Mouse (Mus musculus) embryonic facial prominence, embryonic 14.5 days (tissue): ENCODE measurements around the gene Tsn. TPM values are rescaled to one million over a fixed set of nuclear protein-coding genes. Genes with fewer than 3 reads are reported as not detected.

ENCODE experiments used
- ATAC-seq: fragments of 200-750 bp; cut with Nextera tagmentation; 2 replicates; pipeline ENCODE4 v1.8.0; 2017; ENCODE audit warnings: low read depth, moderate number of reproducible peaks, moderate TSS enrichment
- DNase-seq: peaks from one replicate; pipeline ENCODE4 v3.0.0-alpha.2; 2015; ENCODE audit warnings: low spot score
- H3K27ac ChIP-seq: fragments of 300-500 bp; sonication (generic); replicated peaks from 2 replicates; pipeline ENCODE4 v1.5.1; 2014; ENCODE audit warnings: low read depth, mild to moderate bottlenecking, low read length, moderate library complexity
- H3K27me3 ChIP-seq: fragments of 300-500 bp; sonication (generic); replicated peaks from 2 replicates; pipeline ENCODE4 v1.6.1; 2014; ENCODE audit warnings: low read length; ENCODE audit not compliant: control insufficient read depth, insufficient read depth
- H3K36me3 ChIP-seq: fragments of 300-500 bp; sonication (generic); 2 replicates; pipeline ENCODE4 v1.6.1; 2014; ENCODE audit warnings: low read length, mixed read lengths; ENCODE audit not compliant: control insufficient read depth, insufficient read depth
- H3K4me1 ChIP-seq: fragments of 300-500 bp; sonication (generic); 2 replicates; pipeline ENCODE4 v1.6.1; 2014; ENCODE audit warnings: antibody characterized with exemption, low read length; ENCODE audit not compliant: control insufficient read depth, insufficient read depth
- H3K4me2 ChIP-seq: fragments of 300-500 bp; sonication (generic); 2 replicates; pipeline ENCODE4 v1.6.1; 2014; ENCODE audit warnings: low read depth, mild to moderate bottlenecking, low read length, moderate library complexity, mixed read lengths
- H3K4me3 ChIP-seq: fragments of 300-500 bp; sonication (generic); 2 replicates; pipeline ENCODE4 v1.5.1; 2014; ENCODE audit warnings: low read depth, mild to moderate bottlenecking, low read length
- H3K9ac ChIP-seq: fragments of 300-500 bp; sonication (generic); 2 replicates; pipeline ENCODE4 v1.6.1; 2014; ENCODE audit warnings: low read depth, mild to moderate bottlenecking, low read length, moderate library complexity, mixed read lengths
- H3K9me3 ChIP-seq: fragments of 300-500 bp; sonication (generic); 2 replicates; pipeline ENCODE4 v1.6.1; 2016; ENCODE audit warnings: low read length; ENCODE audit not compliant: control insufficient read depth
- WGBS: fragments of 180-500 bp; shearing (Covaris S2); extraction: QIAGEN DNeasy Blood & Tissue Kit; methylation state at CpG from one replicate; pipeline ENCODE4 v1.1.7; 2014; 5-methylcytosine and 5-hydroxymethylcytosine counted together
- polyA plus RNA-seq: library from polyadenylated mRNA; unstranded; fragments of >200 nt; fragmentation: Nextera tagmentation; extraction: Ambion mirVana; gene quantifications from 2 replicates; pipeline ENCODE4 v1.2.1, GENCODE M21; 2014

Tsn gene
- polyA plus RNA-seq, 1 experiment from 2014 or later, result 252 TPM

DNA sequence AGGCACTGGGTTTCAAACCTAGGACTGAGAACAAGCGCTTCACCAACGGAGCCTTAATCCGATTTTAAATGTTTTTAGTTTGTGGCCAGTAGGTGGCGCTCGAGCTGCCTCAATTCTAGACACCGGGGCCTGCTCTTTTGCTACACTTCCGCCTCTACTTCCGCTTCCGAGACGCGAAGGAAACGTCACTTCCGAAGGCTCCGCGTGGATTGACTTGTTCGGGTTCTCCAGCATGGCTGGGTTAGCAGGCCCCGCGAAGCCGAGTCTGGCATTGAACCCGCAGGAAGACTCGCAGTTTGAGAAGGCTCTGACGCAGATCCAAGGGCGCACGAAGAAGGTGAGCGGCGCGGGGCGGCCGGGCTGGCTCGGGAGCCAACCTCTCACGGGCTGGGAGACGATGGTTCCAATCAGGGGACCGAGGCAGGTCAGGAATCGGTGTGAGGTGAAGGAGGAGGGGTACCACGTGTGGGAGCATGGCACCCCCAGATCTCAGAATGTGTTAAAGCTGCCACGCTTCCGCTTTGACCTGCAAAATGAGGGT is 10.2 kb upstream of the Tsn start, which contains the start of gene Nifk:
Gene Nifk, plus strand, starts transcription at position 179 of the 541 bp plus-strand sequence.
- H3K4me1 ChIP-seq, result peaks cover 6% of the 10 kb centered on the region

DNA sequence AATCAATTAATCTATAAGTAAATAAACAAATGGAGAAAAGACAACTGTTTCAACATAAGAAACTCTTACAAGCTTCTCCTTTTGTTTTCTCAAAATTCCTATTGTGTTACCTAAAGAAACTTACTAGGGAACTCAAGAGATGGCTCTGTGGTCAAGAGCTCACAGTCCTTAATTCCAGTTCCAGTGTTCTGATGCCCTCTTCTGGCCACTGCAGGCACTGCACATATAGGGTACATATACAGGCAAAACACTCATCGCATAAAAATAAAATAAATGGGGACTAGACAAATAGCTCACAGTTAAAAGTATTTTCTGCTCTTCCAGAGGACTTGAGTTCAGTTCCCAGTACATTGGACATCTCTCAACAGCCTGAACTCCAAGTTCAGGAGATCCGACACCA is 9.2 kb upstream of the Tsn start:
- WGBS, result 66% methylated on average over 2 of the region's 2 CpGs
- Histone ChIP-seq H3K4me2 (no peak overlapping the region), H3K27me3 (no peaks in the 10 kb centered on the region), H3K9me3 (no peaks in the 10 kb centered on the region), H3K4me3 (no peak overlapping the region), H3K36me3 (peaks cover 23% of the 10 kb centered on the region), H3K27ac (no peak overlapping the region), H3K4me1 (peaks cover 6% of the 10 kb centered on the region), H3K9ac (no peak overlapping the region)
- DNase-seq (no peak), ATAC-seq (no peak)

More for the DNA sequence above, 10.2 kb upstream of the Tsn start, which contains the start of gene Nifk:
- WGBS, result under 1% methylated on average over 27 of the region's 37 CpGs
- Histone ChIP-seq H3K9me3 (no peaks in the 10 kb centered on the region), H3K4me2 (peak within 1 kb of the TSS; percentile 83), H3K27me3 (no peaks in the 10 kb centered on the region), H3K36me3 (peaks cover 29% of the 10 kb centered on the region), H3K4me3 (peak within 1 kb of the TSS; percentile 80), H3K9ac (peak within 1 kb of the TSS; percentile 86), H3K27ac (no peak within 1 kb of the TSS; the same call in 1 of the 2 replicates)
- DNase-seq, result peak; percentile 98
- peak; percentile 95 for ATAC-seq

DNA sequence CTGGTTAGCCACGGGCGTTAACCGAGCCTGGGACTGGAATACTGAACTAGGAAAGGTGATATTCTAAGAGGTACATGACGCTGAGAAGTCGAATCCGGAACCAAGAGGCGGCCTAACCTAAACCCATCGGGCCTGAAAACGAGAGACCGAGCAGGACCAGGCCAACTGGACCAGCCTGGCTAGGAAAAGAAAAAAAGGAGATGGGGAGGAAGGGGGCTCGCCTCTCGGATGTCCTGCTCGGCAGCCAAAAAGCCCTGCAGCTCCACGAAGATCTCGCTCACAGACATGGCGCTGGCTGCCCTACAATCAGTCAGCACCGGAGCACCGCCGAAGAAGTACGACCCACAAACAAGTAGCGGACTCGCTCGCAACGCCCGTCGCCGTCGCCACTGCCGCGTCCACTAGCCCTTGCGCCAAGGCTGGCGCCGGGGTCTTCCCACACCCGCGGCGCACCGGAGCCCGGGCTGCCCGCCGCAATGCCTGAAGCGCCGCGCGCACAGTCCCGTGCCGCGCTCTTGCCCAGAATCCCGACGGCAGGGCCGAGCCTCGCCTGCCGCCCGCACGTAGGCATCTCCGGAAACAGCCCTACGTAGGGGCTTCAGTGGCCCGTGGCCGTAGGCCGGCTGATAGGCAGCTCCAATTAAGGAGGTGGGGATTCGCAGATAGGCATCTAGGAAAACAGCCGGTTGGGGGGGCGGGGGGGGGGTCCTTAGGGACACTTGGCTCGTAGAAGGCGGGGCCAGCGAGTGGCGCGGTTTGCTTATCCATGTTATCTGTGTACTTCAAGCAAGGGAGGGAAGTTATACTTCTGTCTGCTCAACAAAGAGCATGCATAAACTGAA is 538 bp downstream of the Tsn start:
- Histone ChIP-seq H3K9ac (peak overlapping the region; percentile 95), H3K4me3 (peak overlapping the region; percentile 84), H3K9me3 (no peaks in the 10 kb centered on the region), H3K27me3 (no peaks in the 10 kb centered on the region), H3K4me2 (peak overlapping the region; percentile 73), H3K36me3 (peaks cover 15% of the 10 kb centered on the region), H3K27ac (peak overlapping the region; percentile 93), H3K4me1 (peaks cover 6% of the 10 kb centered on the region)
- DNase-seq (peak; percentile 96), ATAC-seq (peak; percentile 99)
- under 1% methylated on average over 36 of the region's 67 CpGs for WGBS

DNA sequence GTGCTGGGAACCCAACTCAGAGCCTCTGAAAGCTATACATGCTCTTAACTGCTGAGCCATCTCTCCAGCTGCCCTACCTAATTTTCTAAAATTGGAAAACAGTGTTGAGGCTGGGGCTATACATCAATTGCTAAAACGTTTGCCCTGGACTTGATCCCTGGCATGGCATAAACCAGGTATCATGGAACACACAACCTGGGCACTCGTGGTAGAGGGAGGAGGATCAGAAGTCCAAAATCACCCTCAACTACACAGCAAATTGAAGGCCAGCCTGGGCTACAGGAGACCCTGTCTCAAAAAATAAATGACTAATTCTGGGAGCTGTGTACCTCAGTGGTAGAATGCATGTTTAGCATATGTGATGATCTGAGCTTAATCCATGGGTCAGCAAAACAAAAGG is 13.8 kb downstream of the Tsn start:
- Histone ChIP-seq H3K9me3 (no peaks in the 10 kb centered on the region), H3K27me3 (no peaks in the 10 kb centered on the region), H3K4me1 (no peaks in the 10 kb centered on the region), H3K9ac (no peak overlapping the region), H3K4me2 (no peak overlapping the region), H3K36me3 (peaks cover 76% of the 10 kb centered on the region), H3K4me3 (no peak overlapping the region), H3K27ac (no peak overlapping the region)
- 90% methylated on average over 2 of the region's 2 CpGs for WGBS
- no peak for DNase-seq
- ATAC-seq, result no peak

DNA sequence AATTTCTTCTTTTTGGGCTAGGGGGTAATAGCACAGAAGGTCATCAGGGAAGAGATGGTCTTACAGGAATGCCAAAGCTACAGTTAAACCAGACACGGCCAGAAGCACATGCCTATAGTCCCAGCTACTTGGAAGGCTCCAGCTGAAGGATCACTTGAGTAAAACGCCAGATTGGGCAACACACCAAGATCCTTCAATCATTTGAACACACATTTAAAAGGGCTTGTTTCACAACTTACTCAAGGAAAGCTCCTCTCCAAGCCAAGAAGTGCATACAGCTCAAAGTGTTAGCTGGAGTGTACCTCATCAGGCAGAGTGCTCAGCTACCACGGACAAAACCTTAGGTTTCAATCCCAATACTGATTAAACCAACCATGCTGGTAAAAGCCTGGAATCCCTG is 14.9 kb downstream of the Tsn start:
- H3K9ac ChIP-seq, result no peak overlapping the region
- no peak overlapping the region for H3K27ac ChIP-seq
- H3K9me3 ChIP-seq, result no peaks in the 10 kb centered on the region
- WGBS, result 85% methylated on average over 3 of the region's 3 CpGs
- no peaks in the 10 kb centered on the region for H3K27me3 ChIP-seq
- ATAC-seq (no peak), DNase-seq (no peak)
- no peak overlapping the region for H3K4me2 ChIP-seq
- peaks cover 65% of the 10 kb centered on the region for H3K36me3 ChIP-seq
- no peaks in the 10 kb centered on the region for H3K4me1 ChIP-seq
- no peak overlapping the region for H3K4me3 ChIP-seq

DNA sequence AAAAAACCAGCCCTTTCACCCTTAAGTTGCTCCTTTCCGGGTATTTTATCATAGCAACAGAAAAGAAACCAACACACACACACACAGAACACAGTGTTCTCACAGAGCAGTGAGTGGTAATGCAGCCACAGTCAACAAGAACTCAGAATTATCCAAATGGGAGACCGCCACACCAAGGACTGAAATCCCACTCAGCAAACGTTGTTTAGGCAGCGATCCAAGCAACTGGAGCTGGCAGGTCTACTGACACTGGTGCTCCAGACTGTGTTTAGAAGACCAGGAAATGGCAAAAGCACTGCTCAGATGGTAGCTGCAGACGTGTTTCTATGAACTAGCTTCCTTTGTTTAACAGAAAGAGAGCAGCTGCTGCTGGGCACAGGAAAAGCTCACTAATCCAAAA is 16.7 kb downstream of the Tsn start:
- ATAC-seq (no peak), DNase-seq (peak; percentile 45)
- H3K4me3 ChIP-seq, result no peak overlapping the region
- H3K9me3 ChIP-seq, result no peaks in the 10 kb centered on the region
- H3K4me1 ChIP-seq, result no peaks in the 10 kb centered on the region
- peaks cover 49% of the 10 kb centered on the region for H3K36me3 ChIP-seq
- H3K4me2 ChIP-seq, result no peak overlapping the region
- H3K27me3 ChIP-seq, result no peaks in the 10 kb centered on the region
- H3K9ac ChIP-seq, result no peak overlapping the region
- WGBS, result 66% methylated on average over 5 of the region's 5 CpGs
- H3K27ac ChIP-seq, result no peak overlapping the region

DNA sequence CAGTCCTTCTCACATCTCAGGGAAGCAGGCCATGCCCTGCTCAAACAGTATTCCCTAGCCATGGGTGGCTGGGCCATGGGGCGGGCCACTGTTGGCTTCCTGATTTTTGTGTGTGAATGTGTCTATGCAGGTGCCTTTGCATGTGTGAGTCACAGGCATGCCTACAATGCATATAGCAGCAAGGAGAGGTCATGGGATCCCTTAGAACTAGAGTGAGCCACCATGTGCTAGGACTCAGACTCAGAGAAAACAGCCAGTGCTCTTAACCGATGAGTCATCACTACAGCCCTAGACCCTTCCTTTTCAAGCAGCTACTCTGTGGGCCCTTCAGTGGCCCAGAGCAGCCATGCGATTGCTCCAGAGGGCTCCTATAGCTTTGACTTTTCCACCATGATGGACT is 17.3 kb downstream of the Tsn start:
- no peak for ATAC-seq

DNA sequence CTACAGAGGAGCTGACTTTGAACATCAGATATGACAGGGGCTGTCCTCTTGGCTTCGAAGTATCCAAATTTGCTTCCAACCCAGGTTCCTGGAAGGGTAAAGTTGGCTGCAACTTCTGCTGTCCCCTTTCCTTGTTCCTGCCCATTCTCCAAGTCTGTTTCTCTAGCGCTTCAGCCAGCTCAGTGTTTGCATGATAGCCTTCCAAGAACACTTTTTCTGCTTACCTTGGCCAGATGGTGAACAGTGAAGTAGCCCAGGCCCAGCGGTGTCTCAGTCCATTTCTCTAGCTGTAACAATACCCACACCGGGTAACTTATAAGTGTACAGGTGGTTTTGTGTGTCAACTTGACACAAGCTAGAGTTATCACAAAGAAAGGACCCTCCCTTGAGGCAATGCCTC is 19.2 kb downstream of the Tsn start:
- Histone ChIP-seq H3K27me3 (no peaks in the 10 kb centered on the region), H3K9ac (no peak overlapping the region), H3K36me3 (peaks cover 26% of the 10 kb centered on the region), H3K4me2 (no peak overlapping the region), H3K9me3 (no peaks in the 10 kb centered on the region), H3K27ac (no peak overlapping the region), H3K4me1 (no peaks in the 10 kb centered on the region), H3K4me3 (no peak overlapping the region)
- WGBS, result 85% methylated on average over 4 of the region's 4 CpGs
- no peak for DNase-seq
- ATAC-seq, result no peak

More for the DNA sequence above, 17.3 kb downstream of the Tsn start:
- Histone ChIP-seq H3K27me3 (no peaks in the 10 kb centered on the region), H3K27ac (no peak overlapping the region), H3K36me3 (peaks cover 42% of the 10 kb centered on the region), H3K9ac (no peak overlapping the region), H3K4me1 (no peaks in the 10 kb centered on the region), H3K4me3 (no peak overlapping the region), H3K9me3 (no peaks in the 10 kb centered on the region), H3K4me2 (no peak overlapping the region)
- WGBS, result 93% methylated on average over 3 of the region's 3 CpGs
- DNase-seq, result no peak
